Mouse (Mus musculus) ovary, adult 2 months (tissue): ENCODE results near the gene Olfr8. TPM values are rescaled to one million over a fixed set of nuclear protein-coding genes. Genes with fewer than 3 reads are reported as not detected.

Experiments used
- polyA plus RNA-seq: library from polyadenylated mRNA; depleted of rRNA; stranded (reverse); fragments of >200 nt; gene quantifications from 2 replicates; pipeline ENCODE4 v1.2.3, GENCODE M21; 2012; rRNA removed

Gene Olfr8
- not detected in 2 replicates for polyA plus RNA-seq

DNA sequence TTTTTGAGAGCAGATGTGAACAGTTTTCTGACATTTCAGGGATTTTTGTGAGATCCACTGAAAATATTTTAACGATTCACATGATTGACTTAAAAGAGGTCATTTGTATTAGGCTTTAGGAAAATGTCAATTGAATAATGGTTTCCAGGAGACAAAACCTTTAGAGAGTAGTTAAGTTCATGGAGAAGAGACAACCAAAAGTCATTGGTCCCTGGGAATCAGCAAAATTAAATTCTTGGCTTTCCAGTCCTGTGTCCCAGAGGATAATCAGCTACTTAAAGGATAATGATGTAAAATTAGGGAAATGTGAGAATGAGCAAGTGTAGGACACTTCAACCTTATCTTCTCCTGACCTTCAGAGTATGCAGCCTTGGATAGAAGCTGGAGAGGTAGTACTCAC is at the start of gene Olfr8:
Olfr8 (plus strand) TSS at position 301 of the 400 bp plus-strand sequence.

GRCm38 (mm10) chr10:78912871-78913270 is 37.6 kb upstream of the Olfr8 start, which contains the start of gene Olfr1354:
TSS of gene Olfr1354 (plus strand) at chr10:78913171.

DNA sequence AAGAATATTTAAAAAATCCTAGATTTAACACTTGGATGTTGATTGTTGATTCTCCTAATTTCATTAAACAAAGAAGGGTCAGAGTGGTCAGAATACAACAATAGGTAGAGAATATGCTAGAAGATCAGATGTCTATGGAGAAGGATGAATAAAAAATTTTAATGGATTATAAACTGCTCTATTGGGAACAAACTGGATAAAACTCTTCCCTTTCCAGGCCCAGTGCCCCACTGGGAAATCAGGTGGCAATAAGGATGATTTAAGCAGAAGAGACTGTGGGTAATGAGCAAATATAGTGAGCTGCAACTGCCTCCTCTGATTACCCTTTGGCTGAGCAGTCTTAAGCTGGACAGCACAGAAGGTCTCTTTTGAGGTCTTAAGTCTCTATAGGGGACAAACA is 12.6 kb downstream of the Olfr8 start, which contains the start of gene Olfr1353:
Olfr1353 (plus strand) TSS at position 301 of the 400 bp plus-strand sequence.

GRCm38 (mm10) chr10:78980750-78981149 is 30.3 kb downstream of the Olfr8 start, which contains the start of gene Olfr1352:
TSS of gene Olfr1352 (plus strand) at chr10:78981050.

Other genes with a start within 250 kb of the Olfr8 start
- gene Casp14, start 232.3 kb upstream of the Olfr8 start, polyA plus RNA-seq = not detected in 2 replicates
- 0.28 and 0.56 TPM in 2 replicates for gene Ccdc105, start 197.6 kb upstream of the Olfr8 start, polyA plus RNA-seq
- gene Slc1a6, start 170.1 kb upstream of the Olfr8 start, polyA plus RNA-seq = 6.0 and 6.4 TPM in 2 replicates
- not detected in 2 replicates for gene Olfr1356, start 98.5 kb upstream of the Olfr8 start, polyA plus RNA-seq
- not detected in 2 replicates for gene Olfr1355, start 75.1 kb upstream of the Olfr8 start, polyA plus RNA-seq
- not detected in 2 replicates for gene Olfr1354, start 37.5 kb upstream of the Olfr8 start, polyA plus RNA-seq
- not detected in 2 replicates for gene Olfr1353, start 12.7 kb downstream of the Olfr8 start, polyA plus RNA-seq
- gene Olfr1352, start 30.4 kb downstream of the Olfr8 start, polyA plus RNA-seq = not detected in 2 replicates
- not detected in 2 replicates for gene Olfr1351, start 61.8 kb downstream of the Olfr8 start, polyA plus RNA-seq
- not detected in 2 replicates for gene Olfr57, start 78.1 kb downstream of the Olfr8 start, polyA plus RNA-seq
- gene 2610008E11Rik, start 147.0 kb downstream of the Olfr8 start, polyA plus RNA-seq = 1.9 and 2.4 TPM in 2 replicates
- gene Vmn2r80, start 198.1 kb downstream of the Olfr8 start, polyA plus RNA-seq = not detected in 2 replicates